Mouse (Mus musculus) right cerebral cortex, postnatal 10 days (tissue): Measurements from ENCODE around the gene Socs1.
A peak's percentile ranks its signal among the peaks of the same experiment; 100 is the strongest.

Source experiments
- DNase-seq, 2 experiments: peaks; one replicate each; pipeline ENCODE4 v3.0.0; 2021; ENCODE audit warnings: low spot score in 2 of 2

The Socs1 gene

GRCm38 (mm10) chr16:10763540-10764264, 21.6 kb downstream of the Socs1 start:
- DNase-seq: no peak

GRCm38 (mm10) chr16:10762569-10763180, 22.7 kb downstream of the Socs1 start:
- DNase-seq: no peak

- no peak for DNase-seq
Measured at GRCm38 (mm10) chr16:10761182-10761581, 24.2 kb downstream of the Socs1 start.

- DNase-seq: no peak
Measured at GRCm38 (mm10) chr16:10756168-10756567, 29.2 kb downstream of the Socs1 start.

- DNase-seq: no peak
Measured at GRCm38 (mm10) chr16:10754521-10755296, 30.6 kb downstream of the Socs1 start.

GRCm38 (mm10) chr16:10749824-10750223, 35.5 kb downstream of the Socs1 start:
- peak; percentile 63 to 66 for DNase-seq

- DNase-seq: no peak
Measured at GRCm38 (mm10) chr16:10749226-10749625, 36.1 kb downstream of the Socs1 start.

GRCm38 (mm10) chr16:10741082-10741481, 44.3 kb downstream of the Socs1 start:
- DNase-seq: no peak

- no peak for DNase-seq
Measured at GRCm38 (mm10) chr16:10739854-10740398, 45.4 kb downstream of the Socs1 start.

GRCm38 (mm10) chr16:10738866-10739265, 46.5 kb downstream of the Socs1 start:
- DNase-seq: no peak

GRCm38 (mm10) chr16:10737571-10737970, 47.8 kb downstream of the Socs1 start:
- DNase-seq: no peak

GRCm38 (mm10) chr16:10736364-10736763, 49.0 kb downstream of the Socs1 start:
- no peak for DNase-seq

- DNase-seq: no peak
Measured at GRCm38 (mm10) chr16:10735781-10736180, 49.6 kb downstream of the Socs1 start.

- no peak for DNase-seq
Measured at GRCm38 (mm10) chr16:10732421-10732820, 52.9 kb downstream of the Socs1 start.
